Mouse (Mus musculus) adrenal gland, postnatal 14 days (tissue): Measurements from ENCODE around the gene Aqp9. TPM values are rescaled to one million over a fixed set of nuclear protein-coding genes. Genes with fewer than 3 reads are reported as not detected.
"Not testable (repeated sequence)": the region's sequence is repeated elsewhere in the genome, so short reads cannot be mapped to it uniquely, and the experiment has no call there.

Source experiments
- DNase-seq: peaks from one replicate; pipeline ENCODE4 v3.0.0; 2021; ENCODE audit warnings: mixed read lengths
- total RNA-seq: library from RNA; stranded (reverse); gene quantifications from 2 replicates; pipeline ENCODE4 v1.2.3, GENCODE M21; 2021

Gene Aqp9
- total RNA-seq, 1 experiment from 2014 or later: 20.3 TPM

GRCm38 (mm10) chr9:71138936-71139335 is 29.5 kb downstream of the Aqp9 start:
- no peak for DNase-seq

- no peak for DNase-seq
Measured at GRCm38 (mm10) chr9:71137267-71137945, 31.1 kb downstream of the Aqp9 start.

- DNase-seq: no peak
Measured at GRCm38 (mm10) chr9:71135073-71135472, 33.4 kb downstream of the Aqp9 start.

GRCm38 (mm10) chr9:71133190-71133589 is 35.3 kb downstream of the Aqp9 start:
- DNase-seq: no peak

GRCm38 (mm10) chr9:71131822-71132221 is 36.7 kb downstream of the Aqp9 start:
- no peak for DNase-seq

- peak; percentile 79 for DNase-seq
Measured at GRCm38 (mm10) chr9:71128911-71129310, 39.6 kb downstream of the Aqp9 start.

GRCm38 (mm10) chr9:71126205-71126604 is 42.3 kb downstream of the Aqp9 start:
- DNase-seq: peak; percentile 31

- DNase-seq: not testable (repeated sequence)
Measured at GRCm38 (mm10) chr9:71123095-71123494, 45.4 kb downstream of the Aqp9 start.

GRCm38 (mm10) chr9:71120924-71121323 is 47.6 kb downstream of the Aqp9 start:
- DNase-seq: no peak

GRCm38 (mm10) chr9:71113166-71113565 is 55.3 kb downstream of the Aqp9 start:
- DNase-seq: no peak

- no peak for DNase-seq
Measured at GRCm38 (mm10) chr9:71103521-71103920, 65.0 kb downstream of the Aqp9 start.

- no peak for DNase-seq
Measured at GRCm38 (mm10) chr9:71094066-71094465, 74.4 kb downstream of the Aqp9 start.

GRCm38 (mm10) chr9:71092038-71092437 is 76.4 kb downstream of the Aqp9 start:
- DNase-seq: peak; percentile 60

GRCm38 (mm10) chr9:71079201-71079600 is 89.3 kb downstream of the Aqp9 start:
- peak; percentile 8 for DNase-seq

- no peak for DNase-seq
Measured at GRCm38 (mm10) chr9:71077251-71077825, 91.1 kb downstream of the Aqp9 start.

GRCm38 (mm10) chr9:71076201-71076648 is 92.3 kb downstream of the Aqp9 start:
- no peak for DNase-seq

GRCm38 (mm10) chr9:71073831-71074230 is 94.7 kb downstream of the Aqp9 start:
- DNase-seq: peak; percentile 55

GRCm38 (mm10) chr9:71073076-71073475 is 95.4 kb downstream of the Aqp9 start:
- no peak for DNase-seq

- no peak for DNase-seq
Measured at GRCm38 (mm10) chr9:71072502-71072901, 96.0 kb downstream of the Aqp9 start.

- no peak for DNase-seq
Measured at GRCm38 (mm10) chr9:71071581-71072330, 96.7 kb downstream of the Aqp9 start.

- DNase-seq: no peak
Measured at GRCm38 (mm10) chr9:71070628-71071027, 97.9 kb downstream of the Aqp9 start.

- no peak for DNase-seq
Measured at GRCm38 (mm10) chr9:71068866-71069390, 99.6 kb downstream of the Aqp9 start.

- no peak for DNase-seq
Measured at GRCm38 (mm10) chr9:71067156-71067555, 101.3 kb downstream of the Aqp9 start.
